Mouse (Mus musculus) E14TG2a.4 (cell line): Measurements from ENCODE around the gene Nr5a2.

Source experiments
- H3K27me3 ChIP-seq: 2 replicates; pipeline ENCODE4 v1.6.1; 2014; ENCODE audit warnings: low read length, control low read depth; ENCODE audit not compliant: insufficient read depth
- H3K36me3 ChIP-seq: 2 replicates; pipeline ENCODE4 v1.6.1; 2014; ENCODE audit warnings: low read length, control low read depth; ENCODE audit not compliant: insufficient read depth
- H3K4me1 ChIP-seq: replicated peaks from 2 replicates; pipeline ENCODE4 v1.6.1; 2014; ENCODE audit warnings: low read depth, low read length, control low read depth
- H3K4me3 ChIP-seq: replicated peaks from 2 replicates; pipeline ENCODE4 v1.5.1; 2014; ENCODE audit warnings: mild to moderate bottlenecking, low read length
- H3K9me3 ChIP-seq: 2 replicates; pipeline ENCODE4 v1.6.1; 2014; ENCODE audit warnings: low read length, control low read depth
- CTCF ChIP-seq: conservative IDR thresholded peaks from 2 replicates; pipeline ENCODE4 v1.5.1; 2014; ENCODE audit warnings: low read length
- NANOG ChIP-seq: IDR thresholded peaks from 2 replicates; pipeline ENCODE4 v1.6.1; 2014; ENCODE audit warnings: borderline replicate concordance, low read length, mixed read lengths
- POU5F1 ChIP-seq: IDR thresholded peaks from 2 replicates; pipeline ENCODE4 v1.6.1; 2014; ENCODE audit warnings: low read length, borderline replicate concordance

Gene Nr5a2

GRCm38 (mm10) chr1:136927428-136927827 lies 32.8 kb downstream of the Nr5a2 start:
- peaks cover 94% of the 10 kb centered on the region for H3K36me3 ChIP-seq
- no peak for TF ChIP-seq NANOG
- TF ChIP-seq POU5F1 = no peak
- no peak for TF ChIP-seq CTCF

GRCm38 (mm10) chr1:136926026-136926425 lies 34.2 kb downstream of the Nr5a2 start:
- H3K4me1 ChIP-seq = peaks cover 81% of the 10 kb centered on the region
- TF ChIP-seq NANOG (no peak), CTCF (no peak), POU5F1 (no peak)
- H3K9me3 ChIP-seq = no peaks in the 10 kb centered on the region
- no peaks in the 10 kb centered on the region for H3K27me3 ChIP-seq
- H3K36me3 ChIP-seq = peaks cover 94% of the 10 kb centered on the region
- H3K4me3 ChIP-seq = no peak overlapping the region

More at GRCm38 (mm10) chr1:136927428-136927827, 32.8 kb downstream of the Nr5a2 start:
- H3K27me3 ChIP-seq = no peaks in the 10 kb centered on the region
- no peaks in the 10 kb centered on the region for H3K9me3 ChIP-seq
- no peak overlapping the region for H3K4me3 ChIP-seq
- H3K4me1 ChIP-seq = peaks cover 86% of the 10 kb centered on the region

- Histone ChIP-seq H3K9me3 (no peaks in the 10 kb centered on the region), H3K36me3 (peaks cover 76% of the 10 kb centered on the region), H3K4me3 (no peak overlapping the region), H3K27me3 (no peaks in the 10 kb centered on the region), H3K4me1 (peaks cover 57% of the 10 kb centered on the region)
- no peak for TF ChIP-seq CTCF
- TF ChIP-seq NANOG = no peak
- no peak for TF ChIP-seq POU5F1
These were observed 40.2 kb downstream of the Nr5a2 start for GRCm38 (mm10) chr1:136920089-136920488.

- Histone ChIP-seq H3K36me3 (peaks cover 75% of the 10 kb centered on the region), H3K4me1 (peaks cover 44% of the 10 kb centered on the region), H3K4me3 (no peak overlapping the region), H3K9me3 (no peaks in the 10 kb centered on the region), H3K27me3 (no peaks in the 10 kb centered on the region)
- TF ChIP-seq NANOG (no peak), CTCF (no peak), POU5F1 (no peak)
These were observed 41.5 kb downstream of the Nr5a2 start for GRCm38 (mm10) chr1:136918791-136919190.

GRCm38 (mm10) chr1:136915438-136915837 lies 44.8 kb downstream of the Nr5a2 start:
- no peak overlapping the region for H3K4me3 ChIP-seq
- no peaks in the 10 kb centered on the region for H3K9me3 ChIP-seq
- H3K4me1 ChIP-seq = peaks cover 38% of the 10 kb centered on the region
- H3K36me3 ChIP-seq = peaks cover 66% of the 10 kb centered on the region
- no peaks in the 10 kb centered on the region for H3K27me3 ChIP-seq
- TF ChIP-seq POU5F1 (no peak), CTCF (no peak), NANOG (no peak)

- no peak overlapping the region for H3K4me3 ChIP-seq
- peaks cover 73% of the 10 kb centered on the region for H3K36me3 ChIP-seq
- H3K4me1 ChIP-seq = peaks cover 34% of the 10 kb centered on the region
- no peak for TF ChIP-seq NANOG
- TF ChIP-seq POU5F1 = no peak
- TF ChIP-seq CTCF = no peak
- H3K27me3 ChIP-seq = no peaks in the 10 kb centered on the region
- no peaks in the 10 kb centered on the region for H3K9me3 ChIP-seq
These were observed 48.3 kb downstream of the Nr5a2 start for GRCm38 (mm10) chr1:136911996-136912395.

- peaks cover 33% of the 10 kb centered on the region for H3K4me1 ChIP-seq
- peaks cover 73% of the 10 kb centered on the region for H3K36me3 ChIP-seq
- H3K4me3 ChIP-seq = no peak overlapping the region
- no peaks in the 10 kb centered on the region for H3K9me3 ChIP-seq
- H3K27me3 ChIP-seq = no peaks in the 10 kb centered on the region
- TF ChIP-seq POU5F1 (no peak), NANOG (no peak), CTCF (no peak)
These were observed 48.7 kb downstream of the Nr5a2 start for GRCm38 (mm10) chr1:136911594-136911860.

- Histone ChIP-seq H3K9me3 (no peaks in the 10 kb centered on the region), H3K36me3 (peaks cover 75% of the 10 kb centered on the region), H3K4me1 (peaks cover 30% of the 10 kb centered on the region), H3K4me3 (no peak overlapping the region), H3K27me3 (no peaks in the 10 kb centered on the region)
- no peak for TF ChIP-seq NANOG
- TF ChIP-seq POU5F1 = no peak
These were observed 49.3 kb downstream of the Nr5a2 start for GRCm38 (mm10) chr1:136910741-136911593.

GRCm38 (mm10) chr1:136910144-136910543 lies 50.1 kb downstream of the Nr5a2 start:
- Histone ChIP-seq H3K27me3 (no peaks in the 10 kb centered on the region), H3K4me3 (no peak overlapping the region), H3K4me1 (peaks cover 26% of the 10 kb centered on the region), H3K36me3 (peaks cover 75% of the 10 kb centered on the region), H3K9me3 (no peaks in the 10 kb centered on the region)
- TF ChIP-seq NANOG = no peak
- no peak for TF ChIP-seq POU5F1
- no peak for TF ChIP-seq CTCF

- Histone ChIP-seq H3K4me3 (no peak overlapping the region), H3K9me3 (no peaks in the 10 kb centered on the region), H3K4me1 (peaks cover 26% of the 10 kb centered on the region), H3K36me3 (peaks cover 75% of the 10 kb centered on the region), H3K27me3 (no peaks in the 10 kb centered on the region)
- TF ChIP-seq POU5F1 (no peak), CTCF (no peak), NANOG (no peak)
These were observed 50.7 kb downstream of the Nr5a2 start for GRCm38 (mm10) chr1:136909494-136910037.
